Mouse (Mus musculus): ENCODE data around the gene Pdpr. TPM values are rescaled to one million over a fixed set of nuclear protein-coding genes. Genes with fewer than 3 reads are reported as not detected.
"Not testable (repeated sequence)": the region's sequence is repeated elsewhere in the genome, so short reads cannot be mapped to it uniquely, and the experiment has no call there.

The Pdpr gene
- 14.7 to 21.9 TPM (median 18.5 TPM) in 3 replicates for total RNA-seq (2017)

DNA sequence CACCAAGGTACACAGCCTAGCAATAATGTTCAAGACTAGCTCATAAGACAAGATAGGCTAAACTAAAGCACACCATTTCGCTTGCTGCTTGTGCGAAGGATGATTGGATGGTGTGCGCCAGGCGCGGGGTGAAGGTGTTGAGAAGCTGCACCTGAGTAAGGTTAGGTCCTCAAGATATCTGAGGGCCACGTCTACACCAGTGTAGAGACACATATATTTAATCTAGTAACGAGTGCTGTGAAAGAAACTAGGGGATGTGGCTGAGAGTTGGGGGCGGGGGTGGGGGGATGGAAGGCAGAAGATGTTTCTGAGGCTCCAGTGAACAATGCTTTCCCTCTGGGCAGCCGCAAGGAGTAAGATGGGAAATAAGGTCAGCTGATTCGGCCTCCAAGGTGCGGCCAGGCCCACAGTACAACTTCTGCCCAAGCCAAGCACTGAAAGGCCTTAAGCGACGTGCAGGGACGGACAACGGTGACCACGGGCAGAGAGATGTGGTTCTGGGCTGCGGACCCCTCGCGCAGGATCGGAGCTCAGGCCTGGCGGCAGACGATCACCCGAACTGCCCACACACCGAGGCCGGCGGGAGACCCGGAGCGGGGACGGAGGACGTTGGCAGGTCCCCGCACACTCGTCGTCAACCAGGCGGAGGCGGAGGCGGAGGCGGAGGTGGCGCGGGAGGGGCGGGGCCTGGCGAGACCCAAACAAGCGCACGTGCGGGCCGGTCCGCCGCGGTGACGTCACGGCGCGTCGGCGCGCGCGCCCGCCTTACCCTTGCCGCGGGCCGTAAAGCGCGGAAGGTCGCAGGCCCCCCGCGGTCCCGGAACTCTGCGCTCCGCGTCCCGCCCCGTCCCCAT lies at the start of gene Pdpr:
Gene Pdpr, plus strand, starts transcription at position 766 of the 854 bp plus-strand sequence.
- ATAC-seq (replicated peaks; ENCODE audit: insufficient number of reproducible peaks, low FRiP score, low TSS enrichment, poor library complexity, severe bottlenecking) = peak; percentile 73

DNA sequence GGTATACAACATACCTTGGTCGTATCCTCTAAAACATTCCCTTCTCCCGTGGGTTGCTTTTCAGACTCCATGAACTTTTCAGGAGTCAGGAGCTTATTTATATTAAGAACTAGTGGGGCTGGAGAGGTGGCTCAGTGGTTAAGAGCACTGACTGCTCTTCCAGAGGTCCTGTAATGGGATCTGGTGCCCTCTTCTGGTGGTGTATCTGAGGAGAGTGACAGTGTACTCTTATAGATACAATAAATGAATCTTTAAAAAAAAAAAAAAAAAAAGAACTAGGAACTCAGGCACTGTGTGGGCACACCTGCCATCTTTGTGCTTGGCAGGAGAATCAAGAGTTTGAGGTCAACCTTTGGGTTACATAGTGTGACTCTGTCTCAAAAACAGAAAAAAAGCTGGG lies 45.7 kb upstream of the Pdpr start:
- ATAC-seq (replicated peaks; ENCODE audit: insufficient number of reproducible peaks, low FRiP score, low TSS enrichment, poor library complexity, severe bottlenecking) = no peak

DNA sequence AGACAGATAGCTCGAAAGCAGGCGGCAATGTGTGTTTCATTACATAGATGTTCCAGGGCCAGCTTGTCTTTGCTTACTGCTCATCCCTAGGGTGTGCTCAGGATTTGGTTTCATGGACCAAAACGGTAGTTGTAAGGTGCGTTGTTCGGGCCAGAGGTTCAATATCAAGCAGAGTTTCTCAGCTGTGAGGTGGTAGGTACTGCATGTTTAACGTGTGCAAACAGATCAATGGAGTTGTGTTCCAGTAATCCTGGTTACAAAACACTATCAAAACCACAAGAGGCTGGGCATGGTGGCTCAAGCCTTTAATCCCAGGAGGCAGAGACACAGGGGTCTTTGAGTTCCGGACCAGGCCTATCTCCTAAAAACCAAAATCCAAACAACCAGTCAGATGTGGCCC lies 45.3 kb upstream of the Pdpr start:
- no peak for ATAC-seq (replicated peaks; ENCODE audit: insufficient number of reproducible peaks, low FRiP score, low TSS enrichment, poor library complexity, severe bottlenecking)

DNA sequence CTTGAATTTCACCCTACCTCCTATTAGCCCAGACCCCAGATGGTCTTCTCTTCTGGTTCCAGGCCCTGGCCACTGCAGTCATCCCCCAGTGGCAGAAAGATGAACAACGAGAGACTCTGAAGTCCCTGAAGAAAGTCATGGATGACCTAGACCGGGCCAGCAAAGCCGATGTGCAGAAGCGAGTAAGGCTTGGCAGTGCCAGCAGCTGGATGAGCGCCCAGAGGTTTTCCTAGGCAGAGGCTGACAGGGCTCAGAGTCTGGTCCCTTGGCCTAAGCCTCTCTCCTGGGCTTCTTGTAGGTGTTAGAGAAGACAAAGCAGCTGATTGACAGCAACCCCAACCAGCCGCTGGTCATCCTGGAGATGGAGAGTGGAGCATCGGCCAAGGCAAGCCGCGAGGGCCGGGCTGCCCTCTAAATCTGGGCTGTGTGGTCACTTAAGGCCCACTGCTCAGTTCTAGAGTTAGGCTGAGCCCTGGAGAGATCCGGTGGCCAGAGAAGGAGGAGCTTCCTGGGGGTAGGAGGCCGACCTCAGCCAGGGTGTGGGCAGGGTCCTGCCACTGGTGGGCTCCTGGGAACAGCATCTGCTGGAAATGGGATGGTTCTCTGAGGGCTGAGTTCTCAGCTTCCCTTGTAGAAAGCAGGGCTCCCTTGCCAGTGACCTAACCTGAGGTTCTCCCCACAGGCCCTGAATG lies 40.5 kb upstream of the Pdpr start:
- ATAC-seq (replicated peaks; ENCODE audit: insufficient number of reproducible peaks, low FRiP score, low TSS enrichment, poor library complexity, severe bottlenecking) = no peak

DNA sequence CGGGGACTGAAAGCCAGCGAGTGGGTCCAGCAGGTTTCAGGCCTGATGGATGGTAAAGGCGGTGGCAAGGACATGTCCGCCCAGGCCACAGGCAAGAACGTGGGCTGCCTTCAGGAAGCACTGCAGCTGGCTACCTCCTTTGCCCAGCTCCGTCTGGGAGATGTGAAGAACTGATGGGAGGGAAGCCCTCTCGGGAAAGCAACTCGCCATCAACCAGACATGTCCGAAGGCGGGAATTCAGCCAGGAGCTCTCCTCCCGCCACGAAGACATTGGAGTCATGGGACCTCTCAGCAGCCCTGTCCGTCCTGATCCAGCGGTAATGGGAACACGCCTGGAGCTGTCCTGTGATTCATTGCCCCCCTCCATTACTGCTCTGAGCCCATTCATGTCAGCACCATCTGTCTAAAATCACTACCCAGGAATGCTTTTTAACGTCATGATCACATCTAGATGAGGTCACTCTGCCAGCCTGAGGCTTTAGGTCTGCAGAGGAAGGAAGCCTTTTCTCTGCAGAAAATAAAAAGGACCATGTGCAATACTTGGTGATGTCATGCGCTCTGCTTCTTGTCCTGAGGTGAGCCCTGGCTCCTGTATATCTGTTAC lies 39.3 kb upstream of the Pdpr start:
- no peak for ATAC-seq (replicated peaks; ENCODE audit: insufficient number of reproducible peaks, low FRiP score, low TSS enrichment, poor library complexity, severe bottlenecking)

DNA sequence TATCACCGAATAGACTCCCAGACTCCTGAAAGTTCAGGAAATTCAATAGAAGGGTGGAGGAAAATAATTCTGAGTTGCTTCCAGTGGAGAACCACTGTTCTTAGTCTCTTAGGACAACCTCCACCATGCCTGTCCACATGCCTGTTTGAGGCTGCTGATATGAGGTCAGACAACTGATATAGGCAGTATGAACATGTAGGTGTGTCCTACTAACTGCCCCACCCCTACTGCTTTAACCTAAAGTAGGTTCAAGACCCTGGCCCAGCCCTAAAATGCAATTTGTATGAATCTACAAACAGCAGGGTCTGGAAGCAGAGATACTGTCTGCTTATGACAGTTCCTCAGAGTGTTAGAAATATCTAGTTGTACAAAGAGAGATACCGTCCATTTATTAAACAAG lies 38.8 kb upstream of the Pdpr start:
- ATAC-seq (replicated peaks; ENCODE audit: insufficient number of reproducible peaks, low FRiP score, low TSS enrichment, poor library complexity, severe bottlenecking) = no peak

DNA sequence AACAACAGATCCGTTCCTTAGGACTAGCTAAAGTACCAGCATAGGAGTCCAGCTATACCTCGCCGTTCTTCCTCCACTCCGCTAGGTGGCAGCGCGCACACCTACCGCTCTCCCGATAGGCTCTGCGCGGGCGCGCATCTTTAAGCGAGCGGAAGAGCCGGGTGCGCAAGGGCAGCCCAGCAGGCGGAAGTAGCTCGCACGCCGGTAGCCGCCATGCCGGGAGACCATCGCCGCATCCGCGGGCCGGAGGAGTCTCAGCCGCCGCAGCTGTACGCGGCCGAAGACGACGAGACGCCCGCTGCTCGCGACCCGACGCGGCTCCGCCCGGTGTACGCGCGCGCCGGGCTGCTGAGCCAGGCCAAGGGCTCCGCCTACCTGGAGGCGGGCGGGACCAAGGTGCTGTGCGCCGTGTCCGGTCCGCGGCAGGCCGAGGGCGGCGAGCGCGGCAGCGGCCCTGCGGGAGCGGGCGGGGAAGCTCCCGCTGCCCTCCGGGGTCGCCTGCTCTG lies 38.2 kb upstream of the Pdpr start, which contains the start of gene Exosc6:
Gene Exosc6, plus strand, starts transcription at position 182 of the 506 bp plus-strand sequence.
- peak; percentile 96 for ATAC-seq (replicated peaks; ENCODE audit: insufficient number of reproducible peaks, low FRiP score, low TSS enrichment, poor library complexity, severe bottlenecking)

DNA sequence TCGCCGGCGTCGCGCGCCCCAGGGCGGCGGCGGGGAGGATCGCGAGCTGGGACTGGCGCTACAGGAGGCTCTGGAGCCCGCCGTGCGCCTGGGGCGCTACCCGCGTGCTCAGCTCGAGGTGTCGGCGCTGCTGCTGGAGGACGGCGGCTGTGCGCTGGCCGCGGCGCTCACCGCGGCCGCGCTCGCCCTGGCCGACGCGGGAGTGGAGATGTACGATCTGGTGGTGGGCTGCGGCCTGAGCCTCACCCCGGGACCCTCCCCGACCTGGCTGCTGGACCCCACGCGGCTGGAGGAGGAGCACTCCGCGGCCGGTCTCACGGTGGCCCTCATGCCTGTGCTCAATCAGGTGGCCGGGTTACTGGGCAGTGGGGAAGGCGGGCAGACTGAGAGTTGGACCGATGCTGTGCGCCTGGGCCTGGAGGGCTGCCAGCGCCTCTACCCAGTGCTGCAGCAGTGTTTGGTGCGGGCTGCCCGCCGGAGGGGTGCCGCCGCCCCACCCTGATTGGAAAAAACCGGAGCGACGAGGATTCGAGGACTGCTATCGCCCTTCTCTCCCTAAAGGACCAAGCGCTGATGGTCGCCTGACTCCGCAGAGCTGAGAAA lies 37.6 kb upstream of the Pdpr start:
- no peak for ATAC-seq (replicated peaks; ENCODE audit: insufficient number of reproducible peaks, low FRiP score, low TSS enrichment, poor library complexity, severe bottlenecking)

DNA sequence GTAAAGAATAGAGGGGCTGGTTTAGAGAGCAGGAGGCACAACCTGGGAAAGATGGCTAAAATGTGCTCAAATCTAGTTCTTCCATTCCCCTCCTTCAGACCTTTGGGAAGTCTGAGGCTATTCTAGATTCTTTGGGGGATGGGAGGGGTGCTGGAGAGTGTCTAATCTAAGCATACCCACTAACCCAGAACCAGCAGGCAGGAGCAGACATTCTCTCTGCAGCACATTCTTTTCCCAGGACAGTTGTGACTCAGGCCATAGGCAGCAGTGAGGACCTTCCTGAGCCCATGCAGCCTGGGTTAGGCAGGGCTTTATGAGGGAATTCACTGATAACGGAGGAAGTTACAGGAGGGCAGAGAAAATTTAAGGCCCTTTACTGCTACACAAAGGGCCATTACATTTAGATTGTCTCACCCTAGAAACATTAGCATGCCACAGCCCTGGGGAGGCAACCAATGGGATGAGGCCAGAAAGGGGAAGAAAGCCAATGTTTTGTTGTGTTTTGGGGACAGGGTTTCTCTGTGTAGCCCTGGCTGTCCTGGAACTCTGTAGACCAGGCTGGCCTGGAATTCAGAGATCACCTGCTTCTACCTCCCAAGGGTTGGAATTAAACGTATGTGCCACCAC lies 35.4 kb upstream of the Pdpr start:
- no peak for ATAC-seq (replicated peaks; ENCODE audit: insufficient number of reproducible peaks, low FRiP score, low TSS enrichment, poor library complexity, severe bottlenecking)

DNA sequence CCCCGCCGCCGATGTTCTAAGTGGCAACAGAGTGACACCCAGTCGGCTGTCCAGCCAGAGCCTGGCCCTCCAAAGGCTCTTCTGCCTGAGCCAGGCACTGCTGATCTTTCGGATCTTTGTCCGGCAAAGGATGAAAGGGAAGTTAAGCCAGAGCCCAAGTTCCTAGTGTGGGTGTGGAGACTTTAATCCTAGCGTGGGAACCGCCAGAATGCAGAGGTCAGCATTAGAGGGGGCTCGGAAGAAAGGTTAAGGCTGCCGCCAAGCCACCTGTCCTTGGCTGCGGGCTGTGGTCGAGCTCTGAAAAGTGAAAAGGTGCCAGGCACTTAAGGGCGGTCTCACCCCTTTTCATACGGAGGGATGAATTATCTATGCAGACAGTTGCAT lies 32.8 kb upstream of the Pdpr start:
- ATAC-seq (replicated peaks; ENCODE audit: insufficient number of reproducible peaks, low FRiP score, low TSS enrichment, poor library complexity, severe bottlenecking) = no peak

DNA sequence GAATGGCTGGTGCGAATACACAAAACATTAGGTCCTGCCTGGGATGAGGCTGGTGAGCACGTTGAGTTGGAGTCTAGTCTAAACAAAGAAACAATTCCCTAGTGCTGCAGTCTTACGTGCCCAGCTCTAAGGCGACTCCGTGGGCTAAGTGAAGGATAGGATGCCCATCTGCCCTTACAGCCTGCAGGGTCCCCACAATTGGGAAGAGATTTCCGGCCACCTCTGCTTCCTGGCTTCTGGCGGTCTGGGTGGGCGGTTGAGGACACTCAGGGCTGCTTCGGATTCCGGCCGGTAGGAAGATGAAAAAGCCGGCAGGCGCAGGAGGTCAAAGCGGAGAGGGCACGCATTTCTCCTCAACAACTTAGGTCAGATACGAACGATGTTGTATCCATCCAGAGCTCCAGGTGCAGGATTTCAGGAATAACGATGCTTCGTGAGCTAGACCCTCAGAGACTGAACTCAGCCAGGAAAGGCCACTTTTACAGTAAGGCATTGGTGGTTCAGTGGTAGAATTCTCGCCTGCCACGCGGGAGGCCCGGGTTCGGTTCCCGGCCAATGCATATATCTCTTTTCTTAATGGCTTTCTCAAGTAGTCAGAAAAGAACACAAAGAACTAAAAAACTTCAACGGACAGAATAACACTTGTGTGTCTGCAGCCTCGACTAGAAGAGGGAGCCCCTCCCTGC lies 32.2 kb upstream of the Pdpr start:
- peak; percentile 54 for ATAC-seq (replicated peaks; ENCODE audit: insufficient number of reproducible peaks, low FRiP score, low TSS enrichment, poor library complexity, severe bottlenecking)

DNA sequence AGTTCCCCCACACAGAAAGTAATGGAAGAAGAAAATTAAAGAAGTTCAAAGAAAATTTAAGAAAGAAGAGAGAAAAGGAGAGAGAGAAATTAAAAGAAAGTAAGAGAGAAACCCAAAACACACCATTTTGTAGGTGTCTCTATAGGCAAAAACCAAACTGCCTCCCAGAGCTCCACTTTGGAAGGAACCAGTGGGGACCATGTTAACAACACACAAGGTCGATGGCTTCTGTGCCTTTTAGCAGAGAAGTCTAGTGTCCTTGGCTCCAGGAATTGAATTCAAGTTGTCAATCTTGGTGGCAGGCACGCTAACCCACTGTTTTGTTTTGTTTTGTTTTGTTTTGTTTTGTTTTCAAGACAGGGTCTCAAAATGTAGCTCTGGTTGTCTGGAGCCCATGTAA lies 31.5 kb upstream of the Pdpr start:
- no peak for ATAC-seq (replicated peaks; ENCODE audit: insufficient number of reproducible peaks, low FRiP score, low TSS enrichment, poor library complexity, severe bottlenecking)

DNA sequence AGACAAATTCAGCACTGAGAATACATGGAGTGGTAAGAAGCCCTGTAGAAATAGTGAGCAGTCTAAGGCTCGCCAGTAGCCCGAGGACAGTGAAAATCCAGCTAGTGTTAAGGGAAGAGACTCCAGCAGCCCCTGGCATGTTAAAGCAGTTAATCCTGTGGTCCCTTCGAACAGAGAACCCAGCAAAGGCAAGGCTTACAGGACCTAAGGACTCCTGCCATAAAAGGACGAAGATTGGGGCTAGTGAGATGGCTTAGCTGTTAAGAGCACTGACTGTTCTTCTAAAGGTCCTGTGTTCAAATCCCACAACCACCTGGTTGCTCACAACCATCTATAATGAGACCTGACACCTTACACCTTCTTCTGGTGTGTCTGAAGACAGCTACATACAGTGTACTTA lies 28.1 kb upstream of the Pdpr start:
- ATAC-seq (replicated peaks; ENCODE audit: insufficient number of reproducible peaks, low FRiP score, low TSS enrichment, poor library complexity, severe bottlenecking) = no peak

DNA sequence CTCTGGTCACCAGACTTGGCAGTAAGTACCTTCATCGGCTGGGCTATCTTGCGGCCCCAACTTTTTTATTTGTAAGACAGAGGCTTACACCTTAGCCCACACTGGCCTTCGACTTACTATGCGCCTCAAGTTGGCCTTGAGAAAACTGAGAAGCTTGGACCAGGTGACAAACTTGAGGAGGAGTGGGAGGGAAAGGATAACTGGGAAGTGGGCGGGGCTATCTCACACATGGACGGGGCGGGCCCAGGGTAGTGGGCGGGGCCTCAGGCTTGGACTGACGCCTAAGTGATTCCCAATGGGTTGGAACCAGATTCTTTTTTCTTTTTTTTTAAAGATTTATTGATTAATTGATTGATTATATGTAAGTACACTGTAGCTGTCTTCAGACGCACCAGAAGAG lies 27.0 kb upstream of the Pdpr start:
- ATAC-seq (replicated peaks; ENCODE audit: insufficient number of reproducible peaks, low FRiP score, low TSS enrichment, poor library complexity, severe bottlenecking) = no peak

DNA sequence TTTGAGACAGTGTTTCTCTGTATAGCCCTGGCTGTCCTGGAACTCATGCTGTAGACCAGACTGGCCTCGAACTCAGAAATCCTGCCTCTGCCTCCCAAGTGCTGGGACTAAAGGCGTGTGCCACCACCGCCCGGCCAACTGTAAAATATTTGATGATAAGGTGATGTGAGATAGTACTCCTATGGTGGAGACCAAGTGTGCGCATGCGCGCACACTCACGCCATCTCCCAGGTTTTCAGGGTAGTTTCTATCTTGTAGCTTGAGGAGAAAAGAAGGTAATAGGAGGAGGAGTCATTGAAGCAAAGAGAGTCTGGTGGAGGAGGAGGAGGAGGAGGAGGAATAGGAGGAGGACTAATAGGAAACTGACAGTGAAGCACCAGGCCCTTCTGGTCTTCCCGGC lies 25.8 kb upstream of the Pdpr start:
- not testable (repeated sequence) for ATAC-seq (replicated peaks; ENCODE audit: insufficient number of reproducible peaks, low FRiP score, low TSS enrichment, poor library complexity, severe bottlenecking)

DNA sequence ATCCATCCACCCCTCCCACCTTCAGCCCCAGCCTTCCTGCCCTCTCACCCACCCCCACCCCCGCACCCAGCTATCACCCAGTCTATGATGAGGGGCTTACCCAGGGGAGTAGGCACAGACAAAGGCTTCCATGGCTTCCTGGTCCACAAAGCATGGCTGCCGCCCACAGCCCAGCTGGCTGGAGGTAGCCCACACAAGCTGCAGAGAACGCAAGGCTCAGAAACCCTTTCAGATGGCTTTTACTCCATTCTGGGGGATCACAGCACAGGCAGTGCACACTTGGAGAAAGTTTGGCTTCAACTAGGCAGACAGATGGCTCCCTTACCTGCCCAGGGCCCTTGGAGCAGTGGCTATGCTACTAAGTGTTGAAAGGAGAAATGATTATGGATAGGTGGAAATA lies 18.5 kb upstream of the Pdpr start:
- no peak for ATAC-seq (replicated peaks; ENCODE audit: insufficient number of reproducible peaks, low FRiP score, low TSS enrichment, poor library complexity, severe bottlenecking)

DNA sequence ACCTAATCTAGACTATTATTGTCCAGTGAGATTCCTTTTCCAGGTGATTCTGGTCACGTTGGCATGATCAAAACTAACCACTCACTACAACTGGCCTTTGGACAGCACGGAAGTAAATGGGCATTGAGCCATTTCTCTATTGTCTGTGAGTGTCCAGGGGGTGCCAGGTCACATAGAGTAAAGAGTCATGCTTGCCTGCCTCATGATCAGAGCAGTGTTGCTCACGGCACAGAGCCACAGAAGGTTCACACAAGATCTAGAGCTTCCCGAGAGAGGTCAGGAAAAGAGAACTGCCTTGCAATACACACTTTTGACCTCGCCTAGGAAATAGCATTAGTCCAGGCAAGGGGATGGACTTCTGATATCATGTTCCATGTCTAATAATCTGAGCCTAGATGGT lies 15.0 kb upstream of the Pdpr start:
- no peak for ATAC-seq (replicated peaks; ENCODE audit: insufficient number of reproducible peaks, low FRiP score, low TSS enrichment, poor library complexity, severe bottlenecking)

DNA sequence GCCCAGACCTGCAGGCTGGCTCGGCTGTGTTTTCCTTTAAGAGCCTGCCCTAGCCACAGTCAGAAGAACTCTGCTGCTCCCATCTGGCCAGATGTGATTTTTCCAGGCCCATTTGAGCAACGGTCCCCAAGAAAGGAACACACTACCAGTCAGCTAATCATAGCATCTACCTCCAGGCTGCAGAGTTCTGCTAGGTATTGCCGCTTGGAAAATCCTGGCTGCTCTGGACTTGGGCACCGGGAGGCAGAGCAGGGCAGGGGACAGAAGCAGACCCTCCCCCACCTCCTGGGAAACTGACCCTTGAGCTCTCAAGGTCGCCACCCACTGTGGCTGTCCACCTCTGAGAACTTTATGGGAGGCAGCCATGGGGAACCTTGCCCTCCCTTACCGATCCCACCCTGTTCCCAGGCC lies 14.6 kb upstream of the Pdpr start:
- no peak for ATAC-seq (replicated peaks; ENCODE audit: insufficient number of reproducible peaks, low FRiP score, low TSS enrichment, poor library complexity, severe bottlenecking)
